Mouse (Mus musculus) small intestine, adult 2 months (tissue): Measurements from ENCODE around the gene Ccl27a.

Experiments
- CTCF ChIP-seq: fragments of 200-500 bp; IDR thresholded peaks from 2 replicates; pipeline ENCODE4 v1.5.1; 2012; ENCODE audit warnings: low read depth, mild to moderate bottlenecking, control low read depth, inconsistent platforms, low read length, moderate library complexity, mixed read lengths; ENCODE audit not compliant: insufficient replicate concordance, insufficient read length; ENCODE audit errors: extremely low read depth
- POLR2A ChIP-seq: fragments of 200-500 bp; IDR thresholded peaks from 2 replicates; pipeline ENCODE4 v1.6.1; 2012; ENCODE audit warnings: low read depth, mild to moderate bottlenecking, control low read depth, inconsistent platforms, low read length, moderate library complexity

- TF ChIP-seq POLR2A, result peak; percentile 86
- peak; percentile 90 for TF ChIP-seq CTCF
These were observed 18.4 kb downstream of the Ccl27a start, which contains the start of gene Sigmar1 for GRCm38 (mm10) chr4:41755338-41756305.
